16 mouse cellular contexts compared by ENCODE assay signal in genomic region chr7:3314121-3314520, GRCm38 (mm10). TPM values are rescaled to one million over a fixed set of nuclear protein-coding genes. Genes with fewer than 3 reads are reported as not detected.
DNase-seq lines count a peak whose midpoint lies in the region; ATAC-seq and TF ChIP-seq lines count a peak whose summit lies in the region.
"Had no signal": no experiment of that assay in that cellular context is flagged by ENCODE, and none has a peak within 500 bp of the region (broad histone marks: within the 10 kb centered on the region; RNA-seq: fewer than 3 reads in every experiment).

No protein-coding gene starts in this region.

- H3K9ac ChIP-seq in hindbrain, embryonic 11.5 days (ENCODE audit: low read depth, low read length) = no peak overlapping the region
- H3K9ac ChIP-seq in hindbrain, embryonic 12.5 days = no peak overlapping the region
- H3K9ac ChIP-seq in midbrain, postnatal 0 days (replicated peaks; ENCODE audit: low read length, poor library complexity, severe bottlenecking) = no peak overlapping the region

- H3K27me3 ChIP-seq in hindbrain, embryonic 11.5 days (ENCODE audit: control insufficient read depth, insufficient read depth, low read length) = no peaks in the 10 kb centered on the region
- H3K27me3 ChIP-seq in hindbrain, embryonic 10.5 days (ENCODE audit: insufficient read depth, poor library complexity, severe bottlenecking) = peaks cover 6% of the 10 kb centered on the region; the same call in 1 of the 2 replicates
- no peaks in the 10 kb centered on the region for H3K27me3 ChIP-seq in hindbrain, embryonic 12.5 days
- no peaks in the 10 kb centered on the region for H3K27me3 ChIP-seq in midbrain, postnatal 0 days (ENCODE audit: insufficient read depth, low read length)

- no peaks in the 10 kb centered on the region for H3K9me3 ChIP-seq in hindbrain, embryonic 11.5 days (ENCODE audit: control insufficient read depth, low read length)
- peaks cover 10% of the 10 kb centered on the region for H3K9me3 ChIP-seq in hindbrain, embryonic 10.5 days
- H3K9me3 ChIP-seq in hindbrain, embryonic 12.5 days (replicated peaks) = 0 out of 2 replicates have a peak, but pooled peaks cover 4% of the 10 kb centered on the region
- no peaks in the 10 kb centered on the region for H3K9me3 ChIP-seq in midbrain, postnatal 0 days (ENCODE audit: low read length)

- peak; percentile 57 for ATAC-seq in hindbrain, embryonic 11.5 days (ENCODE audit: low FRiP score)
- peak; percentile 75 for ATAC-seq in hindbrain, embryonic 12.5 days (ENCODE audit: low FRiP score)
- peak; percentile 25; the same call in 1 of the 2 replicates for ATAC-seq in midbrain, postnatal 0 days (ENCODE audit: low FRiP score)

- 0 out of 2 replicates have a peak, but pooled peaks cover 2% of the 10 kb centered on the region for H3K4me1 ChIP-seq in hindbrain, embryonic 11.5 days (replicated peaks; ENCODE audit: control insufficient read depth, insufficient read depth, low read length)
- peaks cover 14% of the 10 kb centered on the region for H3K4me1 ChIP-seq in hindbrain, embryonic 10.5 days (replicated peaks)
- peaks cover 6% of the 10 kb centered on the region; the same call in 1 of the 2 replicates for H3K4me1 ChIP-seq in hindbrain, embryonic 12.5 days
- H3K4me1 ChIP-seq in midbrain, postnatal 0 days (ENCODE audit: insufficient read depth, low read length) = no peaks in the 10 kb centered on the region

- DNase-seq in hindbrain, embryonic 11.5 days (ENCODE audit: low spot score) = no peak
- no peak for DNase-seq in hindbrain, embryonic 10.5 days (ENCODE audit: low spot score)
- DNase-seq in R1 (ENCODE audit: low read depth, low spot score) = peak; percentile 28
- DNase-seq in midbrain, postnatal 0 days (ENCODE audit: low spot score) = peak; percentile 63
- no peak for DNase-seq in adrenal gland, adult 2 months
- no peak for DNase-seq in MN1 (ENCODE audit: low spot score)
- no peak for DNase-seq in gastrocnemius, postnatal 36 days
- DNase-seq: B cell, adult 2 months; cerebellum, postnatal 25 days; heart, postnatal 36 days; kidney, adult 8-10 months; right cerebral cortex, adult 18-20 months; thymus, adult 18-20 months had no signal

- H3K36me3 ChIP-seq in hindbrain, embryonic 11.5 days (ENCODE audit: control insufficient read depth, insufficient read depth, low read length) = no peaks in the 10 kb centered on the region
- no peaks in the 10 kb centered on the region for H3K36me3 ChIP-seq in hindbrain, embryonic 10.5 days
- no peaks in the 10 kb centered on the region for H3K36me3 ChIP-seq in hindbrain, embryonic 12.5 days
- H3K36me3 ChIP-seq in midbrain, postnatal 0 days (ENCODE audit: insufficient read depth, low read length) = peaks cover 12% of the 10 kb centered on the region

- no peak overlapping the region for H3K4me3 ChIP-seq in hindbrain, embryonic 11.5 days (ENCODE audit: low read depth, low read length)
- no peak overlapping the region for H3K4me3 ChIP-seq in hindbrain, embryonic 10.5 days
- H3K4me3 ChIP-seq in hindbrain, embryonic 12.5 days = no peak overlapping the region
- H3K4me3 ChIP-seq in midbrain, postnatal 0 days (ENCODE audit: low read depth, low read length) = no peak overlapping the region

- 62% methylated on average over 5 of the region's 5 CpGs for whole genome bisulfite sequencing in hindbrain, embryonic 11.5 days
- WGBS in hindbrain, embryonic 10.5 days = 62% methylated on average over 5 of the region's 5 CpGs
- WGBS in hindbrain, embryonic 12.5 days = 69% methylated on average over 5 of the region's 5 CpGs
- 66% methylated on average over 5 of the region's 5 CpGs for WGBS in midbrain, postnatal 0 days

- intact Hi-C loops in gastrocnemius, postnatal 36 days (cut with DNase I) = no loop called here

- TF ChIP-seq CTCF in midbrain, postnatal 0 days (IDR thresholded peaks at IDR 0.05) = no peak

- H3K27ac ChIP-seq in hindbrain, embryonic 11.5 days (ENCODE audit: low read depth, low read length) = no peak overlapping the region
- no peak overlapping the region for H3K27ac ChIP-seq in hindbrain, embryonic 10.5 days
- H3K27ac ChIP-seq in hindbrain, embryonic 12.5 days = no peak overlapping the region
- no peak overlapping the region for H3K27ac ChIP-seq in midbrain, postnatal 0 days (ENCODE audit: low read depth, low read length)
- H3K27ac ChIP-seq: macrophage had no signal

- H3K4me2 ChIP-seq in hindbrain, embryonic 11.5 days (replicated peaks; ENCODE audit: low read depth, low read length) = no peak overlapping the region
- no peak overlapping the region for H3K4me2 ChIP-seq in hindbrain, embryonic 12.5 days (replicated peaks)
- H3K4me2 ChIP-seq in midbrain, postnatal 0 days (ENCODE audit: low read depth, low read length, poor library complexity, severe bottlenecking) = no peak overlapping the region

RNA-seq across cellular contexts. Expression of gene Cacng7, which starts 18.6 kb away (rescaled TPM):
- 3.9 and 4.6 TPM in 2 replicates for polyA plus RNA-seq in hindbrain, embryonic 11.5 days (2014; fragmentation: Nextera tagmentation; extraction: Ambion mirVana)
- polyA plus RNA-seq in hindbrain, embryonic 10.5 days (2016; fragmentation: Nextera tagmentation; extraction: Ambion mirVana) = 2.2 TPM in 2 replicates
- 3.7 and 4.6 TPM in 2 replicates for polyA plus RNA-seq in hindbrain, embryonic 12.5 days (2016; fragmentation: Nextera tagmentation; extraction: Ambion mirVana)
- total RNA-seq in midbrain, postnatal 0 days (2014; rRNA removed) = 78.5 and 115 TPM in 2 replicates
- polyA plus RNA-seq in midbrain, postnatal 0 days (2015; fragmentation: Nextera tagmentation; extraction: Ambion mirVana) = 2.9 and 3.7 TPM in 2 replicates
- 10 to 100 TPM in 1 of 2 experiments, 1 to 10 TPM in 1; 9.1 to 14.2 TPM for total RNA-seq in adrenal gland, adult 2 months (2021)
- polyA plus RNA-seq in adrenal gland, adult 2 months (2012; rRNA removed) = 11.4 and 14.8 TPM in 2 replicates
- 1 to 10 TPM; 9.0 to 9.7 TPM for total RNA-seq in gastrocnemius, postnatal 36 days (2021)
- polyA plus RNA-seq: liver, embryonic 16.5 days; macrophage had no signal

RNA-seq across cellular contexts. Expression of gene Prkcg, which starts 25.1 kb away (rescaled TPM):
- polyA plus RNA-seq in hindbrain, embryonic 11.5 days (2014; fragmentation: Nextera tagmentation; extraction: Ambion mirVana) = 0.15 and 0.65 TPM in 2 replicates
- 0.30 and 0.47 TPM in 2 replicates for polyA plus RNA-seq in hindbrain, embryonic 10.5 days (2016; fragmentation: Nextera tagmentation; extraction: Ambion mirVana)
- 0.35 and 0.39 TPM in 2 replicates for polyA plus RNA-seq in hindbrain, embryonic 12.5 days (2016; fragmentation: Nextera tagmentation; extraction: Ambion mirVana)
- 11.5 and 12.5 TPM in 2 replicates for total RNA-seq in midbrain, postnatal 0 days (2014; rRNA removed)
- 6.0 and 7.4 TPM in 2 replicates for polyA plus RNA-seq in midbrain, postnatal 0 days (2015; fragmentation: Nextera tagmentation; extraction: Ambion mirVana)
- 1 to 10 TPM in 1 of 2 experiments, under 1 TPM in 1; 0.32 to 1.5 TPM for total RNA-seq in adrenal gland, adult 2 months (2021)
- 1.5 and 1.6 TPM in 2 replicates for polyA plus RNA-seq in adrenal gland, adult 2 months (2012; rRNA removed)
- total RNA-seq in gastrocnemius, postnatal 36 days (2021) = 1 to 10 TPM in 1 of 2 experiments, under 1 TPM in 1; 0.99 to 1.2 TPM
- polyA plus RNA-seq: liver, embryonic 16.5 days had no signal

RNA-seq across cellular contexts. Expression of gene Myadm, which starts 25.2 kb away (rescaled TPM):
- polyA plus RNA-seq in hindbrain, embryonic 11.5 days (2014; fragmentation: Nextera tagmentation; extraction: Ambion mirVana) = 41.3 and 44.3 TPM in 2 replicates
- 33.1 and 37.7 TPM in 2 replicates for polyA plus RNA-seq in hindbrain, embryonic 10.5 days (2016; fragmentation: Nextera tagmentation; extraction: Ambion mirVana)
- polyA plus RNA-seq in hindbrain, embryonic 12.5 days (2016; fragmentation: Nextera tagmentation; extraction: Ambion mirVana) = 36.1 and 41.7 TPM in 2 replicates
- 27.4 and 39.4 TPM in 2 replicates for total RNA-seq in midbrain, postnatal 0 days (2014; rRNA removed)
- 24.2 and 27.2 TPM in 2 replicates for polyA plus RNA-seq in midbrain, postnatal 0 days (2015; fragmentation: Nextera tagmentation; extraction: Ambion mirVana)
- total RNA-seq in adrenal gland, adult 2 months (2021) = 10 to 100 TPM; 65.1 to 90.8 TPM
- polyA plus RNA-seq in adrenal gland, adult 2 months (2012; rRNA removed) = 199 and 200 TPM in 2 replicates
- 10 to 100 TPM; 26.8 to 30.9 TPM for total RNA-seq in gastrocnemius, postnatal 36 days (2021)

Comparison
In these comparisons a context has a peak if more than half of its experiments do, and no peak if none do; other contexts are left out.
1. ATAC-seq: peak in every context shown above with its lines; median percentile 75 in hindbrain, embryonic 12.5 days; 57 in hindbrain, embryonic 11.5 days; 25 in midbrain, postnatal 0 days.
2. DNase-seq: peak in R1 (single experiment) and midbrain, postnatal 0 days (single experiment); none in hindbrain, embryonic 11.5 days (single experiment), hindbrain, embryonic 10.5 days (single experiment), adrenal gland, adult 2 months (single experiment), MN1 (single experiment) and gastrocnemius, postnatal 36 days (0 of 2).